Mouse (Mus musculus): ENCODE measurements at regions not wholly inside any gene's neighbourhood (a gene's known extent, or its start where the extent isn't known, plus 50 kb on each side); places are given as distances from the start of the nearest gene placed in this dataset.

DNA sequence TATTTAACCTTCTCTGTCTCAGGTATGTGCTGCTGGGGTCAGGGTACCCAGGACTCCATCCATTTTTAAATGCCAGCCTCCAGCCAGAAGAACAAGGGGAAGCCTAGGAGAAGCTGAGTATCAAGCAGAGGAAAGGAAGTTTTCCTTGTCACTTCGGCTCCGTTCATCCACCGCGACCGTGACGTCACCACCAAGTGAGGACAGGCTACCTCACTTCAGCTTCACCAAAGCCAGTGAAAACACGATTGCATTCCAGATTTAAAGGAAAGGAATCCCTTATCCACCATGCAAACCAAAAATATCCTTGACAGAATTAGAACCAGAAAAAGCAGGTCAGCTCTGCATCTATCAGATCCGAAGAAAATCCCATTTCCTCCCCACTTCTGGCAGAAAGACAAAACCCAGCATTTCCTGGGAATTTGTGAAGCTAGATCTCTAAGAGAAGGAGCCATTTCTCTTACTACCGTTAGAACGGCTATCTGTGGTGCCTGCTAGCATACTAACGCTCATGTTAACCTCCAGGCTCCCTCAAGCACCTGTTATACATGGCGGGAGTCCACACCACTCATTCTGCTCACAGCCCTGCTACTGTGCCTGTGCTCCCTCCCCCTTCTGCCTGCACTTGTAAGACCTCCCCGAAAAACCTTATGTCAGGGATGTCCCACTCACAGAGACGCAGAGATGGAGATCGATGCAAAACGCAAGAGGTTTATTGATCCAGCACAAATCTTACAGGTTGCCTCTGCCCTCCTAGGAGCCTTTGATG is 133.4 kb downstream of the Qrsl1 start:
- in situ Hi-C loops (cut with MboI; ENCODE audit: unreplicated experiment in 2 of 2): no loop called here

DNA sequence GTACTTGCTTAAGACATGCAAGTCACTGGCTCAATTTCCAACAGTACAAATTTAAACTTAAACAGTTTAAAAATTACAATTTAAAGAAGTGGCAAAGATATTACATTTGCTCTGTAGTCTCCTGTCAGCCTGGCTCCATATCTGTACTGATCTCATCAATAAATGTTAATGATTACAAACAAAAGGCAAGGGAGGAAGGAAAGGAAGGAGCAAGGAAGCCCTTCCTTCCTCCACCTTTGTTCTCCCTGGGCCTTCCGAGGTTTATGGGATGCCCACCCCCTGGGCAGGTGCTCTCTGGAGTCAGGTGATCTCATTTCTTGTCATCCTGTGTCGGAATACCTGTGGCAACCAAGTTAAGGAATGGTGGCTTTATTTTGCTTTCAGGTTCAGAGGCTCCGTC is 132.5 kb downstream of the Qrsl1 start:
- in situ Hi-C loops (cut with MboI; ENCODE audit: unreplicated experiment in 2 of 2): no loop called here

GRCm38 (mm10) chr10:43775807-43776206 is 125.7 kb downstream of the Qrsl1 start:
- in situ Hi-C loops (cut with MboI; ENCODE audit: unreplicated experiment in 2 of 2): no loop called here

- in situ Hi-C loops (cut with MboI; ENCODE audit: unreplicated experiment in 2 of 2): no loop called here
These were observed 123.6 kb downstream of the Qrsl1 start for GRCm38 (mm10) chr10:43777612-43778600.

- in situ Hi-C loops (cut with MboI; ENCODE audit: unreplicated experiment in 2 of 2): no loop called here
These were observed 121.0 kb downstream of the Qrsl1 start for GRCm38 (mm10) chr10:43780571-43780970.

GRCm38 (mm10) chr10:43783304-43783703 is 118.2 kb downstream of the Qrsl1 start:
- in situ Hi-C loops (cut with MboI; ENCODE audit: unreplicated experiment in 2 of 2): no loop called here

GRCm38 (mm10) chr10:43790780-43791179 is 110.8 kb downstream of the Qrsl1 start:
- in situ Hi-C loops (cut with MboI; ENCODE audit: unreplicated experiment in 2 of 2): no loop called here

GRCm38 (mm10) chr10:43791525-43792021 is 110.0 kb downstream of the Qrsl1 start:
- in situ Hi-C loops (cut with MboI; ENCODE audit: unreplicated experiment in 2 of 2): no loop called here

DNA sequence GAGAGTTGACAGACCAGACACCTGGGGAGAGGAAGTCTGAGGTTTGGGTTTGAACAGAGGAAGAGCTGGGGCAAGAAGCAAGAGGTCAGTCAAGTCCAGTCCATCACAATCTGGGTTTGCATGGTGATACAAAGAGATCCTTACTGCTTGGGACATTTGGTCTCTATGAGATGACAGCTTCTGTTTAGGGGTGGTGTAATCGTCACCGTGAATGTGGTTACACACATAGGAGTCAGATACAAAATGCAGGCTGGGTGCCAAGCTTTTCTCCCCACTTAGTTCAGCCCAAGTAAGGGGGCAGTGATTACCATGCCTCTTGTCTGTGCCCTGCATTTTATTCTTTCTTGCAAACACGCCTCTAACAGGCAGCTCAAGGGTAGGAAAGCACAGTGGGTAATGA is 108.9 kb downstream of the Qrsl1 start:
- in situ Hi-C loops (cut with MboI; ENCODE audit: unreplicated experiment in 2 of 2): no loop called here

DNA sequence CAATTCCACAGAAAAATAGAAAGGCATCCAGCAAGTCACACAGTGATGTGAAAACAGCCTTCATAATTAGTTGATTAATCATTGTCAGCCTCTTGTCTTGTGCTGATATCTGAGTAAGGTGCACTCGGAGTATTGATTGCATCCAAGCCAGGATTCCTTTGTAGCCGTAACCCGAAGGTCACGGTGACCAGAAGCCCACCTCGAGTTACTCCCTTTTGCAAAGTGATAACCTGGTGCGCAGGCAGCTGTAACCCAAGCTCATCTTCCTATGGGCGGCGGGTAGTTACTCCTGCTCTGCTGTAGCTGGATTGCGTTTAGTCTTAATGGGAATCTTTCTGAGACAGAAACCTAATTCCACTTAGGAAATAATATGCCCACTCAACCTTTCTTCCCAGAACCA is 107.0 kb downstream of the Qrsl1 start:
- in situ Hi-C loops (cut with MboI; ENCODE audit: unreplicated experiment in 2 of 2): no loop called here

GRCm38 (mm10) chr10:43800077-43800476 is 101.5 kb downstream of the Qrsl1 start:
- in situ Hi-C loops (cut with MboI; ENCODE audit: unreplicated experiment in 2 of 2): no loop called here

DNA sequence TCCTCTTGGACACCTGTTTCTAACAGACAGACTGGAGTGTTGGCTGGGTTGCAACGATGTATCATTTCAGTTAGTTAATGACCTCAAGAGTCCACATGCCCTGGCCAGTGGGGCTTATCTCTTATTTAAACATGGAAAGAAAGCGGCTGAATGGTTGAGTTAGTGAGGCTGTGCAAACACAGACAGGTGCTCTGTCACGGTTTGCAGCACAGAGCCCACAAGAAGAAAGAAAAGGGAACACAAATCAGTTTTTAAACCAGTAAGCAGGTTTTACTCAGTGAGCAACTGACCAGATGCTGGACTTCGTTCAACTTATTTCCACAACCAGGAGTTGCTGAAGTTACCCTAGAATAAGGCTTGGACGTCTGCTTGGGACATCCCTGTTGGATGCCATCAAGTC is 86.3 kb downstream of the Qrsl1 start:
- in situ Hi-C loops (cut with MboI; ENCODE audit: unreplicated experiment in 2 of 2): no loop called here

DNA sequence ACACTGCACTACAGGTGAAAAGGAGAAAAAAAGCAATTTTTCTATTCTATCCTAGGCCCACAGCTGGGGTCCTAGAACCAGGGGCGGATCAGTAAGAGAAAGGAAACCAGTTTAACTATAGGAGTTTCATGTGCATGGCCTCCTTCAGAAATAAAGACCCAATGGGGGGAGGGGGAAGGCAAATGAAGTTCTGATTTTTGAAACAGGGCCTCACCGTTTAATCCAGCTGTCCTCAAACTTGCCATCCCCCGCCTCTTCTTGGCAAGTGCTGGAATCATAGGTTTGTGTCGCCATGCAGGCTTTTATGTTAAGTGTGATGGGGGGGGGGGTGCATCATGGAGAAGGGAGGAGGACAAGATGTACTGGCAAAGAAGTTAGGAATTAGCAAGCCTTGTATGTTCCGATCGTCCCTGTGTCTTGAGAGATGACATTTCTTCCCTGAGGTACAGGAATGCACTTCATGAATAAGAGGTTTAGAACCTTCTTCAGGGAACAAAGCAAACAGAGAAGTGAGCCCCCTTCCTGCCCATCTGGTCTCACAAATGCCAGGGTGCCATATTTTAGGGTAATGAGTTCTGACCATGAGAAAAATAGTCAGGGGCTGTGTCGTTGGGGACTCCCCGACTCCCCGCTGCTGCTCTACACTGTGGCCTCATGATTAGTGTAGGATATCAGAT is 83.9 kb downstream of the Qrsl1 start:
- in situ Hi-C loops (cut with MboI; ENCODE audit: unreplicated experiment in 2 of 2): no loop called here

GRCm38 (mm10) chr10:43818623-43819022 is 82.9 kb downstream of the Qrsl1 start:
- in situ Hi-C loops (cut with MboI; ENCODE audit: unreplicated experiment in 2 of 2): no loop called here

DNA sequence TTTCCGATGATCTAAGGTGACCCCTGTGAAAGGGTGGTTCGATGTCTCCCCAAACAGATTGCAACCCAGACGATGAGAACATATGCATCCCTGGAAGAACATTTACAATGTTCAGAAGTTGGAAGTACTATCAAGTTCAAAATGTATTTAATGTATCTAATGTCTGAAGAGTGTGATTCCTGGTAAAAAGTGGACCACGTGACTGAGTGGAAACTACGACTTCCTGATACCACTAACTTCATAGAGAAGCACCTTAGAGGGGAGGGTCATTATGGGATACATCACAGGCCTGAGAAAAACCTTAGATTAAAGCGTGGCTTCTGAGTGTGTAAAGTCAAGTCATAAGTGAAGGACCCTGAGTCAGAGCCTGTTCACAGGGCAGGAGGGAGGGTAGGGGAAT is 82.1 kb downstream of the Qrsl1 start:
- in situ Hi-C loops (cut with MboI; ENCODE audit: unreplicated experiment in 2 of 2): no loop called here

- in situ Hi-C loops (cut with MboI; ENCODE audit: unreplicated experiment in 2 of 2): loop anchor here in 1 of 2 experiments (5.0 to 10.0 kb wide), 3 partner anchors 182 to 252 kb away; no protein-coding TSS in a partner anchor
These were observed 78.9 kb downstream of the Qrsl1 start for GRCm38 (mm10) chr10:43822615-43823014.

- in situ Hi-C loops (cut with MboI; ENCODE audit: unreplicated experiment in 2 of 2): loop anchor here in 1 of 2 experiments (5.0 to 10.0 kb wide), 3 partner anchors 181 to 251 kb away; no protein-coding TSS in a partner anchor
These were observed 77.5 kb downstream of the Qrsl1 start for GRCm38 (mm10) chr10:43824009-43824408.
